Mouse (Mus musculus) layer of hippocampus, adult 11-12 months (tissue): ENCODE results near the gene Fuk.
"Not testable (repeated sequence)": the region's sequence is repeated elsewhere in the genome, so short reads cannot be mapped to it uniquely, and the experiment has no call there.

ENCODE experiments used
- DNase-seq: peaks from one replicate; pipeline ENCODE4 v3.0.0; 2022; ENCODE audit warnings: low spot score

The Fuk gene

DNA sequence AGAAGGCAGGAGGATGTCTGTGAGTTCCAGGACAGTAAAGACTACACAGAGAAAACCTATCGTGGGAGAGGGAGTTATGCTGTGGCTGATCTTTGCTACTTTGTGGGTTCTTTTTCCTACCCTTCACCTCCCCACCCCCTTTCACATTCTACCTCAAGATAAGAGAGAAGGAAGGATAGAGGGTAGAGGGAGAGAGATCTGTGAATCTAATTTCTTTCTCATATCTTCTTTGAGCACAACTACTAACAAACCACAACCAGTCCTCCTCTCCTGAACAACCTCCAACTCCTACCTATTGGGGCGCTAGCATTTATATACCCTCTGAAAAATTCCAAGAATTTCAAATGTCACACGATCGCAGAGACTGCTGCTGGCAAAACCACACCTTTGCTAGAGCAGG, 24.4 kb downstream of the Fuk start:
- no peak for DNase-seq

DNA sequence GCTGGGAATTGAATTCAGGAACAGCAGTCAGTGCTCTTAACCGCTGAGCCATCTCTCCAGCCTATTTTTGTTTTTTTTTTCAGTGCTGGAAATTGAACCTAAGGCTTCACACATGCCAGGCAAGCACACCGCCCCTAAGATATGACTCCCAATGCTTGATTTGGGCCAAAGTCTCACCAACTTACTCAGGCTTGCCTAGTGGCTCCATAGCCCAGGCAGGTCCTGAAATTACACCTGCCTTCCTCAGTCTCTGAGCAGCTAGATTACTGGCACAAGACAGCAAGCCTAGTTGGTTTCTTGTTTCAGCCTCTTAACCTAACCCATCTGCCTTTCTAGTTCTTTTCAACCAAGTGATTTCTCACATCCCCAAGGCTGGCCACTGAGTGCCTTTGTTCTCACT, 31.8 kb downstream of the Fuk start:
- DNase-seq = no peak

DNA sequence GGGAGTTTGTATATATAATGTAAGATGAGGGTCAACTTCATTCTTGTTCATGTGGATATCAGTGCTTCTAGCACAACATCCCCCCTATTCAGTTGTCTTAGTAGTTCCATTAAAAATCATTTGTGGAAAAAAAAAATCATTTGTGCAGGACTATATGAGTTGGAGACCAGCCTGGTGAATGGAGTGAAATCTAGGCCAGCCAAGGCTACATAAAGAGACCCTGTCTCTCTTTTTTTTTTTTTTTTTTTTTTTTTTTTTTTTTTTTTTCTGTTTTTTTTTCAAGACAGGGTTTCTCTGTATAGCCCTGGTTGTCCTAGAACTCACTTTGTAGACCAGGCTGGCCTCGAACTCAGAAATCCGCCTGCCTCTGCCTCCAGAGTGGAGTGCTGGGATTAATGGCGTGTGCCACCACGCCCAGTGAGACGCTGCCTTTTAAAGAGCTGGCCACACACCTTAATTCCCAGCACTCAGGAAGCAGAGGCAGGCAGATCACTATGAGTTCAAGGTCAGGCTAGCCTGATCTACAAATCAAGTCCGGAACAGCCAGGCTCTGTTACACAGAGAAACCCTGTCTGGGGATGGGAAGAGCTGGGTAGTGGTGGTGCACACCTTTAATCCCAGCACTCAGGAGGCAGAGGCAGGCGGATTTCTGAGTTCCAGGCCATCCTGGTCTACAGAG, 40.8 kb downstream of the Fuk start:
- not testable (repeated sequence) for DNase-seq

- DNase-seq = no peak
These were observed 42.4 kb downstream of the Fuk start for GRCm38 (mm10) chr8:110859651-110860501.

DNA sequence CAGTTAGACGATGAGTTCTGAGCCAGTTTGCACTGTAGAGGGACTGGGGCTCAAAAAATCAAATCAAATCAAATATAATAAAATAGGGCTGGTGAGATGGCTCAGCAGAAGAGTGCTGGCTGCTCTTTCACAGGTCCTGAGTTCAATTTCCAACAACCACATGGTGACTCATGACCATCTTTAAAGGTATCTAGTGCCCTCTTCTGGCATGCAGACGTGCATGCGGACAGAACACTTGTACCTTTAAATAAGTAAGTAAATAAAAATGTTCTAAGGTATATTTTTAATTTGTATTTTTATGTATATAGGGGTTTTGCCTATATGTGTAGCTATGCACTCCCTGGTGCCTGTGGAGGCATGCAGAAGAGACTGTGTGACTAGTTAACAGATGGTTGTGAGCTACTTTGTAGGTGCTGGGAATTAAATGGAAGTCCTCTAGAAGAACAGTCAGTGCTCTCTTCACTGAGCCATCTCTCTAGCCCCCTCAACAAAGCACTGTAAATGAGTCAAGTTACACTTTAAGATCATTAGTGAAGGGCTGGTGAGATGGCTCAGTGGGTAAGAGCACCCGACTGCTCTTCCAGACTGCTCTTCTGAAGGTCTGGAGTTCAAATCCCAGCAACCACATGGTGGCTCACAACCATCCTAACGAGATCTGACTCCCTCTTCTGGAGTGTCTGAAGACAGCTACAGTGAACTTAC, 45.4 kb downstream of the Fuk start:
- no peak for DNase-seq

DNA sequence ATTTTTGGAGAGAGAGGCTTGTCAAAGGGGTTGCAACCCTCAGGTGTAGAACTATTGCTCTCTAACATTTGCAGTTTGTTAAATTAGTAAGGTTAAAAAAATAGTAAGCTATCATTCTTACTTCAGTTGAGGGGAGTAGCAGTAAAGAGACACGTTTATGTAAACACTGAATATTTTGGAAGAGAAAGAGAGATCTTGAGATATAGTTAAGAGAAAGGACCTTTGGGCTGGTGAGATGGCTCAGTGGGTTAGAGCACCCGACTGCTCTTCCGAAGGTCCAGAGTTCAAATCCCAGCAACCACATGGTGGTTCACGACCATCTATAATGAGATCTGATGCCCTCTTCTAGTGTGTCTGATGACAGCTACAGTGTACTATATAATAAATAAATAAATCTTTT, 46.2 kb downstream of the Fuk start:
- not testable (repeated sequence) for DNase-seq

DNA sequence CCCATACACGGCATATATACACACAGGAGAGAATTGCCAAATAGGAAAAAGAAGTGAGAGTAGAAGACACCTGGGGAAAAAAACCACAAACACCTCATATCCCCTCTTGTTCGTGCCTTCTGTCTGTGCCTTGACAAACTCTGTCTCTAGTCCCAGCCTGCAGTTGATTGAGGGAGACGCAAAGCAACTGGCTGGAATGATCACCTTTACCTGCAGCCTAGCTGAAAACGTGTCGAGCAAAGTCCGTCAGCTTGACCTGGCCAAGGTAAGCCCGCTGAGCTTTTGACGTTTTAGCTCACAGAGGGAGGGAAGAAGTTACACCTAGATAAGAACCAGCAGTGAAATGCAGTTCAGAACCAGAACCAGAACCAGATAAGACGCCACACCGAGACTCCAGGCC, 51.1 kb downstream of the Fuk start:
- no peak for DNase-seq

GRCm38 (mm10) chr8:110847645-110848495, 54.4 kb downstream of the Fuk start:
- DNase-seq = no peak

DNA sequence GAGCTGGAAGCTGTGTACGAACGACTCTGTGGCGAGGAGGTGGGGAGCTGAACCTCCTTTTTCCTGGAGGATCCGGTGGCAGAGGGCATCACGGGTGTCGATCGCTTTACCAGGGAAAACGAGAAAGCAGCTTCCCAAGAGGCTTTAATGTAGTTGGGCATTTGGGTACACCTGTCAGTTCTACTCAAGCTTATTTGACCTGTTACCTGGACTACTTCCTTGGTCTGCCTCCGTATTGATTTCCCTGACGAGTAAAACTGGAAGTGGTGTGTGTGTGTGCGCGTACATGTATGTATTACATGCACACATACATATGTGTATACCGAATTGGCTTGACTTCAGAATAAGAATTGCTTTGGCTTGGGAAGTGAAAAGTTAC, 55.1 kb downstream of the Fuk start:
- no peak for DNase-seq

DNA sequence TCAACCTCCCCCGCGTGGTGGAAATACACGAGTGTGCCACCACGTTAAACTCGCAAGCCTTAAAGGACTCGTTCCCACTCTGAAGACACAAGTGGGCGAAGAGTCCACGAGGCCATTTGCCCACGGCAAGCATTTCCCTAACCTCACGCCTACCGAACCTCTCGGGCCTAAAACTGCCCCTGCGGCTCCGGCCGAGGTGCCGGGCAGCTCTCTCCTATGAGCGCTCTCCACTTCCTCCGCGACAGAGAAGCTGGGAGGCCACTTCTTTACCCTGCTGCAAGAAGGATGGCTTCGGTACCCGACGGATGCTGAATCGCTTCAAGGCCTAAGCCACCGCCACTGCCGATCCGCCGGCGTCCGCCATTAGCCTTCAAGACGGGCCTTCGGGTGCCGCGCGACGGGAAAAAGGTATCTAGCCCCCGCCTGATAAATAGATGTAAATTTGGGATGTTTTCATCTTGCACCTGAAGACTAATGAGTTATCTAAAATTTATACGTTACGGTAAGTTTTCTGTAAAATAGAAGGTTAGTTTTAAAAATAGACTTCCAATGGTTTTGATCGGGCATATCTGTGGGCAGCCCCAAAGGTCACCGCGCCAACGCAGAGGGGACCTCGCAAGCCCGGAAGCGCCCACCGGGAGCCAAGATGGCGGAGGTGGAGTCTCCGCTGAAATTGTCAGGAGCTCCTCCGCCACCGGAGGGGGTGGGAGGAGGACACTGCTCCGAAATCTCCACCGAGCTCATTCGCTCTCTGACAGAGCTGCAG, 55.7 kb downstream of the Fuk start, which contains the start of the genes Cog4 and Sf3b3:
TSS of gene Cog4 (plus strand) at position 196 of the 766 bp plus-strand sequence.
TSS of gene Sf3b3 (minus strand) at position 383 of the 766 bp plus-strand sequence.
- DNase-seq = peak; percentile 88

DNA sequence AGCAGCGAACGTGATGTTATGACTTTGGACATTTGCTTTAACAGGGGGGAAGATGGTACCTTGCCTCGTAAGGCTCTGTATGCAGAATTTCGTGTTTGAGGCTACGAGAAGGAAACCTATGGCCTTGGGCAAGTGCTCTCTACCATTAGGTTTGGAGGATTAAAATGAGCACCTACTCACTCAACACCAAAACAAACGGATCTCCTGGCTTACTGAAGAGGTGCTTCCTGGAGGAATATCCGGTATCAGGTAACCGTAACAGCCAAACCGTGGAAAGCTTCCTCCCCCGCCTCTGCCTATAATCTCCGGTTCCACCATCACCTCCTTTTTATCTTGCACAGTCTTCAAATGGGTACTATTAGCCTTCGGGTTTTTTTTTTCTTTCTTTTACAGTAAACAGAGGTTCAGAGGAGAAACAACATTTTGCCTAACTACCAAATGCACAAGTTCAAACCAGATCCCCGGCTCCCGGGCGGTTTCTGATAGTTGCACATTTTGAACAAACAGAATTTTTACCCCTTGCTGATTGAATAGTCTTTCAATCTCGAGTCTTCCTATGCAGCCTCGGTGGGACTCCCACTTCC, 56.4 kb downstream of the Fuk start:
- DNase-seq = no peak

GRCm38 (mm10) chr8:110844941-110845340, 57.3 kb downstream of the Fuk start:
- no peak for DNase-seq

GRCm38 (mm10) chr8:110843207-110843606, 59.1 kb downstream of the Fuk start:
- DNase-seq = no peak

- no peak for DNase-seq
These were observed 60.2 kb downstream of the Fuk start for GRCm38 (mm10) chr8:110842012-110842574.
